Mouse (Mus musculus): ENCODE results near the gene Gli3.

The Gli3 gene

GRCm38 (mm10) chr13:15488065-15488464 is 25.0 kb downstream of the Gli3 start:
- no peak for DNase-seq (ENCODE audit: inconsistent age in 2 of 2, low spot score in 1 of 2)

GRCm38 (mm10) chr13:15495820-15496219 is 32.8 kb downstream of the Gli3 start:
- DNase-seq (ENCODE audit: inconsistent age in 2 of 2, low spot score in 1 of 2), result no peak

- no peak for DNase-seq (ENCODE audit: inconsistent age in 2 of 2, low spot score in 1 of 2)
Measured at GRCm38 (mm10) chr13:15498338-15498737, 35.3 kb downstream of the Gli3 start.

GRCm38 (mm10) chr13:15510925-15511324 is 47.9 kb downstream of the Gli3 start:
- DNase-seq (ENCODE audit: inconsistent age in 2 of 2, low spot score in 1 of 2), result no peak

- no peak for DNase-seq (ENCODE audit: inconsistent age in 2 of 2, low spot score in 1 of 2)
Measured at GRCm38 (mm10) chr13:15513114-15513513, 50.1 kb downstream of the Gli3 start.

GRCm38 (mm10) chr13:15514082-15514481 is 51.0 kb downstream of the Gli3 start:
- DNase-seq (ENCODE audit: inconsistent age in 2 of 2, low spot score in 1 of 2), result no peak

GRCm38 (mm10) chr13:15517048-15517760 is 54.2 kb downstream of the Gli3 start:
- DNase-seq (ENCODE audit: inconsistent age in 2 of 2, low spot score in 1 of 2), result no peak

GRCm38 (mm10) chr13:15520353-15520752 is 57.3 kb downstream of the Gli3 start:
- no peak for DNase-seq (ENCODE audit: inconsistent age in 2 of 2, low spot score in 1 of 2)

- DNase-seq (ENCODE audit: inconsistent age in 2 of 2, low spot score in 1 of 2), result no peak
Measured at GRCm38 (mm10) chr13:15522153-15522552, 59.1 kb downstream of the Gli3 start.

GRCm38 (mm10) chr13:15524208-15524607 is 61.2 kb downstream of the Gli3 start:
- DNase-seq (ENCODE audit: inconsistent age in 2 of 2, low spot score in 1 of 2), result no peak

- no peak for DNase-seq (ENCODE audit: inconsistent age in 2 of 2, low spot score in 1 of 2)
Measured at GRCm38 (mm10) chr13:15526691-15527090, 63.7 kb downstream of the Gli3 start.

- no peak for DNase-seq (ENCODE audit: inconsistent age in 2 of 2, low spot score in 1 of 2)
Measured at GRCm38 (mm10) chr13:15531568-15531967, 68.5 kb downstream of the Gli3 start.

GRCm38 (mm10) chr13:15537206-15537605 is 74.2 kb downstream of the Gli3 start:
- no peak for DNase-seq (ENCODE audit: inconsistent age in 2 of 2, low spot score in 1 of 2)

- no peak for DNase-seq (ENCODE audit: inconsistent age in 2 of 2, low spot score in 1 of 2)
Measured at GRCm38 (mm10) chr13:15537611-15538010, 74.6 kb downstream of the Gli3 start.

GRCm38 (mm10) chr13:15538389-15538788 is 75.4 kb downstream of the Gli3 start:
- DNase-seq (ENCODE audit: inconsistent age in 2 of 2, low spot score in 1 of 2), result no peak

- DNase-seq (ENCODE audit: inconsistent age in 2 of 2, low spot score in 1 of 2), result peak; percentile 22 to 68
Measured at GRCm38 (mm10) chr13:15542053-15542452, 79.0 kb downstream of the Gli3 start.

- DNase-seq (ENCODE audit: inconsistent age in 2 of 2, low spot score in 1 of 2), result no peak
Measured at GRCm38 (mm10) chr13:15543169-15543887, 80.3 kb downstream of the Gli3 start.

- DNase-seq (ENCODE audit: inconsistent age in 2 of 2, low spot score in 1 of 2), result no peak
Measured at GRCm38 (mm10) chr13:15543888-15544640, 81.0 kb downstream of the Gli3 start.

- DNase-seq (ENCODE audit: inconsistent age in 2 of 2, low spot score in 1 of 2), result no peak
Measured at GRCm38 (mm10) chr13:15545346-15545896, 82.4 kb downstream of the Gli3 start.

GRCm38 (mm10) chr13:15546258-15546657 is 83.2 kb downstream of the Gli3 start:
- DNase-seq (ENCODE audit: inconsistent age in 2 of 2, low spot score in 1 of 2), result no peak

GRCm38 (mm10) chr13:15549466-15549865 is 86.4 kb downstream of the Gli3 start:
- no peak for DNase-seq (ENCODE audit: inconsistent age in 2 of 2, low spot score in 1 of 2)
